Mouse (Mus musculus): ENCODE data around the gene Calm5. TPM values are rescaled to one million over a fixed set of nuclear protein-coding genes. Genes with fewer than 3 reads are reported as not detected.

The Calm5 gene
- polyA plus RNA-seq, 1 experiment = not detected

GRCm38 (mm10) chr13:3899301-3899700, 45.3 kb downstream of the Calm5 start:
- Histone ChIP-seq H3K27ac (ENCODE audit: insufficient read depth, low read length) (no peak overlapping the region), H3K4me1 (ENCODE audit: control insufficient read depth, insufficient read depth, low read length) (no peaks in the 10 kb centered on the region), H3K4me3 (ENCODE audit: insufficient read depth, low read length) (no peak overlapping the region)
- TF ChIP-seq POLR2A (IDR thresholded peaks at IDR 0.05; ENCODE audit: extremely low read depth, insufficient read depth, low read length) (no peak), CTCF (IDR thresholded peaks at IDR 0.05; ENCODE audit: extremely low read depth, insufficient read depth, low read length) (no peak)

Other genes with a start within 250 kb of the Calm5 start
- gene Fam208b, start 243.1 kb upstream of the Calm5 start, polyA plus RNA-seq (2012; rRNA removed) = 14.0 and 14.7 TPM in 2 replicates
- 39.4 and 41.2 TPM in 2 replicates for gene Asb13, start 220.1 kb upstream of the Calm5 start, polyA plus RNA-seq (2012; rRNA removed)
- gene Calml3, start 49.9 kb upstream of the Calm5 start, polyA plus RNA-seq (2012; rRNA removed) = not detected in 2 replicates
- not detected in 2 replicates for gene Calm4, start 16.4 kb upstream of the Calm5 start, polyA plus RNA-seq (2012; rRNA removed)
- gene Net1, start 64.0 kb downstream of the Calm5 start, polyA plus RNA-seq (2012; rRNA removed) = 18.5 and 18.7 TPM in 2 replicates
- gene Tubal3, start 64.1 kb downstream of the Calm5 start, polyA plus RNA-seq (2012; rRNA removed) = not detected in 2 replicates
- not detected in 2 replicates for gene Ucn3, start 91.2 kb downstream of the Calm5 start, polyA plus RNA-seq (2012; rRNA removed)
- 1.7 and 2.6 TPM in 2 replicates for gene Akr1c14, start 194.8 kb downstream of the Calm5 start, polyA plus RNA-seq (2012; rRNA removed)